Mouse (Mus musculus): ENCODE data around the gene Olfr49.

Gene Olfr49

GRCm38 (mm10) chr14:54284839-54285238 is at the start of gene Olfr49:
Gene Olfr49 (minus strand): TSS chr14:54284939.
- no peak for DNase-seq (ENCODE audit: low read depth, low spot score)

- DNase-seq (ENCODE audit: low read depth, low spot score), result no peak
These were observed 48.9 kb upstream of the Olfr49 start for GRCm38 (mm10) chr14:54333452-54334189.

GRCm38 (mm10) chr14:54332176-54333074 is 47.7 kb upstream of the Olfr49 start:
- no peak for DNase-seq (ENCODE audit: low read depth, low spot score)

- no peak for DNase-seq (ENCODE audit: low read depth, low spot score)
These were observed 46.4 kb upstream of the Olfr49 start for GRCm38 (mm10) chr14:54331178-54331577.

GRCm38 (mm10) chr14:54329201-54329600 is 44.5 kb upstream of the Olfr49 start:
- peak; percentile 70 for DNase-seq (ENCODE audit: low read depth, low spot score)

- DNase-seq (ENCODE audit: low read depth, low spot score), result no peak
These were observed 43.8 kb upstream of the Olfr49 start for GRCm38 (mm10) chr14:54328548-54328947.

GRCm38 (mm10) chr14:54324486-54324885 is 39.7 kb upstream of the Olfr49 start:
- no peak for DNase-seq (ENCODE audit: low read depth, low spot score)

- DNase-seq (ENCODE audit: low read depth, low spot score), result peak; percentile 43
These were observed 37.0 kb upstream of the Olfr49 start for GRCm38 (mm10) chr14:54321556-54322376.

- no peak for DNase-seq (ENCODE audit: low read depth, low spot score)
These were observed 27.0 kb upstream of the Olfr49 start for GRCm38 (mm10) chr14:54311763-54312162.

- no peak for DNase-seq (ENCODE audit: low read depth, low spot score)
These were observed 15.9 kb upstream of the Olfr49 start for GRCm38 (mm10) chr14:54300676-54301075.

- DNase-seq (ENCODE audit: low read depth, low spot score), result no peak
These were observed 15.4 kb upstream of the Olfr49 start for GRCm38 (mm10) chr14:54300136-54300535.

- no peak for DNase-seq (ENCODE audit: low read depth, low spot score)
These were observed 8.3 kb downstream of the Olfr49 start for GRCm38 (mm10) chr14:54276446-54276845.

- no peak for DNase-seq (ENCODE audit: low read depth, low spot score)
These were observed 12.0 kb downstream of the Olfr49 start for GRCm38 (mm10) chr14:54272696-54273095.

- DNase-seq (ENCODE audit: low read depth, low spot score), result no peak
These were observed 12.6 kb downstream of the Olfr49 start for GRCm38 (mm10) chr14:54271976-54272606.

- DNase-seq (ENCODE audit: low read depth, low spot score), result no peak
These were observed 14.3 kb downstream of the Olfr49 start for GRCm38 (mm10) chr14:54270413-54270812.

- DNase-seq (ENCODE audit: low read depth, low spot score), result no peak
These were observed 15.2 kb downstream of the Olfr49 start for GRCm38 (mm10) chr14:54269566-54269965.

- no peak for DNase-seq (ENCODE audit: low read depth, low spot score)
These were observed 16.8 kb downstream of the Olfr49 start for GRCm38 (mm10) chr14:54267966-54268365.

GRCm38 (mm10) chr14:54265951-54266350 is 18.8 kb downstream of the Olfr49 start:
- no peak for DNase-seq (ENCODE audit: low read depth, low spot score)

GRCm38 (mm10) chr14:54265093-54265492 is 19.6 kb downstream of the Olfr49 start:
- no peak for DNase-seq (ENCODE audit: low read depth, low spot score)

GRCm38 (mm10) chr14:54264231-54264630 is 20.5 kb downstream of the Olfr49 start:
- DNase-seq (ENCODE audit: low read depth, low spot score), result no peak

- DNase-seq (ENCODE audit: low read depth, low spot score), result no peak
These were observed 21.6 kb downstream of the Olfr49 start for GRCm38 (mm10) chr14:54263099-54263498.

Measured in R1 (cell line).